Mouse (Mus musculus): ENCODE results near the gene 1810010D01Rik.

The 1810010D01Rik gene
- long read RNA-seq, experiment 1, result 0 reads
- long read RNA-seq, experiment 2, result 0 reads

DNA sequence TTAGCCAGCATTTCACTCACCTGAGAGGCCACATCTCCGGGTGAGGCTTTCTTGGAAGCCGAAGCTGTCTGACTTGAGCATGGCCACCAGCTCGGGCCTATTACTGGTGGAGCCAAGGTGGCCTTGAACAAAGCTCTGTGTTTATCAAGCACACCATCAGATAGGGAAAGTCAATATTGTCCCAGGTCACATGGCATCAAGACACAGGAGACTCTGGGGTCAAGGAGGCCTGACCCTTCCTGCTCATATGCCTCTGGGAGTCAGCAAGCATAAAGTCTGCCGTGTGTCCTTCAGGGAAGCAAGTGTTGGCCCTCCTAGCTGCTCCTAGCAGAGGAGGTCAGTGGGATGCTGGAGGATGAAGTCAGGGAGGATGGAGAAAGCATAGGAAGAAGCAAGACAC is at the start of gene 1810010D01Rik:
TSS of gene 1810010D01Rik (minus strand) at position 114 of the 400 bp plus-strand sequence.
- intact Hi-C loops (cut with DNase I), result no loop called here

DNA sequence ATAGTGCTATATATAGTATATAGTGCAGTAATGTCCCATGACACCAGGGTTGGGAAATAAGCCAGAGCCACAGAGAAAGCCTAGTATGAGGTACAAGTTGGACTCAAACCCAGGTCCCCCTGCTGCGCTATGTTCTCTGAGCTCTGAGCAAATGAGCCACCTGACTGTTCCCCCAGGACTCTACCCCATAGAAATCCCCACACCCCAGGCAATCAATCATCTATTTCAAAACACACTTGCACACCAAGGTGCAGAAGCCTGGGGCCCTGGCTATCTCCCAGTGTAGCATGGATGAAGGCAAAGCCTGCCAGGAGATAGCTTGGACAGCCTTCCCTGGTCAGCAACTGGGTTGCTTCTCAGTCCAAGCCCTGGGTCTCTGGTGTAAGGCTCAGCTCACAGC is 48.2 kb upstream of the 1810010D01Rik start:
- intact Hi-C loops (cut with DNase I), result no loop called here

DNA sequence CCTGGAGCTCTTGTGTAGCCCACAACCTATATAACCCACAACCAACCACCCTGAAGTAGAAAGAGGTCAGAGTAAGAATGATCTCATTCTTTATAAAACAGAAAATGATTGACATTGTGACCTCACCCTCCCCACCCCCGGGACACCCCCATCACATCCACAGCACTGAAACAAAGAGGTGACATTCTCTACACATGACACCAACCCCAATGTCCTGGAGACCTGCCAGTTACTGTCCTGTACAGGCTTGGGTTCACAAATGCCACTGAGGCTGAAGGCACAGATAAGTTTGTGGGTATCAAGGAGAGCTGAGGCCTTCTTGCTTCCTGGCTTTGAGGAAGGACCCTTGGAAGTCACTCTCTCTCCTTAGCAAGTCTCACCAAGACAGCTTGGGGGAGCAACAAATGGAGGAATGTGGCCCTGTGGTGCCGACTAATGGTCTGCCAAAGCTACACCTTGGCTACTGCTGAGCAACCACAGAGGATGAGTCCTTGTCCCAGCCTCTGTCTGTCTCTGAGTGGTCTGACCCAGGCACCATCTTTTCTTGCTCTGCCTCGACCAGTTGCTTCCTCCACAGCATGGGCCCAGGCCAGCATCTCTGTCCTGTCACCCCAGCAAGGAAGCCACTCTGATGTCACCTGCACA is 46.2 kb upstream of the 1810010D01Rik start:
- intact Hi-C loops (cut with DNase I), result no loop called here

DNA sequence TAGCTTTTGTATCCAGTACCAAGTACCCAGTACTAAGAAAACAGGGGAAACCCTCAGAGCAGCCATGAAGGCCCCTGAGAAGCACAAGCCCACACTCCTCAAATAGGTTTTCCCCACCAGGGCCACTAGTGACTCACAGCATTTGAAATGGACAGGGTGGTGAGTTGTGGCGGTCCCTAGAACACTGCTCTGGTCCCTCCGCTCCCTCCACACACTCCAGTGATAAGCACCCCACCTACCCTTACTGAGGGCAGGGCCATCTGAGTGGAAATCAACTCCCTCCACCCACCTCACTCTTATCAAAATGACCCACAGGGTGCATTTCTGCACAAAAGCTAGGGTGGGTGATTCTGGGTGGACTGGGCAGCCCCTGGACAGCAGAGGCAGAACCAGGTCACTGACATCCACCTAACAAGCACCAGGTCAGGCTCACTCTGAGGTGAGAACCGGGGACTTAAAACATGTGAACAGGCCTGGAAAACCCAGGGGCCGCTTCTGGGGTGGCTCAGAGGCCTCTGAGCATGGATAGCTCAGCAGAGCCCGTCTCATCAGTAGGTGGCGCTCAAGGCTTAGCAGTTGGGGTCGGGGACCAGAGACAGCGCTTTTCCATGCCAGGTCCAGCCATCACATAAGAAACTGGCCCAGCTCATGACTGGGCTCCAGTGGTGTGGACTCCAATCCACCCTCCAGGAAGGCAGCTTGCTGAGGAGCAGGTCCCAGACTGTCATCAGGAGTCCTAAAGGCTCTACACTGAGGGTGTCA is 45.0 kb upstream of the 1810010D01Rik start:
- intact Hi-C loops (cut with DNase I), result no loop called here

DNA sequence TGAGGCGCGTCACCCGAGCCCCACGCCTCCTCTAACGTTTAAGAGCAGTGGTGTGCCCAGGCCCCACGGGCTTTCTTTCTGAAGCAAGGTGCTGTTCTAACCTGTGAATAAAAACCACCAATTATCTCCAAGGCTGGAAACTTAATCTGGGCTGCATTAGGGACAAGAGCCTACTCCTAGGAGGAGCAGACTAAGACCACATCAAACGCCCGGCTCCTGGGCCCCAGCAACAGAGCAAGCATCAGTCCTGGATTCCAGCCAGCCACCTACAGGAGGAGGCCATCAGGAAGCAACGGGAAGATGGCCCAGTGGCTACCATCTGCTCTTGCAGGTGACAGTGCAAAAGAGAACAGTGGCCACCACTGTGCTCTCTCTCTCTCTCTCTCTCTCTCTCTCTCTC is 42.3 kb upstream of the 1810010D01Rik start:
- intact Hi-C loops (cut with DNase I), result no loop called here

DNA sequence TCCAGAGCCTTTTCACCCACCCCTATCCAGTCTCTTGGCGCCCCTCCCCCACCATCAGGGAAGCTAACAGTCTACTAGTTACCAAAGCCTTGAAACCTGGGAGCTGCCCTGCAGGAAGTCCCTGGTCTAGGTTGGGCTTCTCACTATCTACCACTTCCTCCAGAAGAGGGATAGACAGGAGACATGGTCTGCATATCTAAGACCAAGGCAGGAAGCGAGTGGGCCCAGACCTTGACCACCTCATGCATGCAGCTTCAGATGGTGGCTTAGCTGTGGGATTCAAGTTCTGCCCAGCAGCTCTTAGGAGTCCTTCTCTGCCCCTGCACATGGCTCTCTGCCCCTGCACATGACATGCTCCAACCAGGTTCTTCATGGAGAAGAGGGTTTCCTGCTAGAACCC is 41.0 kb upstream of the 1810010D01Rik start:
- intact Hi-C loops (cut with DNase I), result no loop called here

DNA sequence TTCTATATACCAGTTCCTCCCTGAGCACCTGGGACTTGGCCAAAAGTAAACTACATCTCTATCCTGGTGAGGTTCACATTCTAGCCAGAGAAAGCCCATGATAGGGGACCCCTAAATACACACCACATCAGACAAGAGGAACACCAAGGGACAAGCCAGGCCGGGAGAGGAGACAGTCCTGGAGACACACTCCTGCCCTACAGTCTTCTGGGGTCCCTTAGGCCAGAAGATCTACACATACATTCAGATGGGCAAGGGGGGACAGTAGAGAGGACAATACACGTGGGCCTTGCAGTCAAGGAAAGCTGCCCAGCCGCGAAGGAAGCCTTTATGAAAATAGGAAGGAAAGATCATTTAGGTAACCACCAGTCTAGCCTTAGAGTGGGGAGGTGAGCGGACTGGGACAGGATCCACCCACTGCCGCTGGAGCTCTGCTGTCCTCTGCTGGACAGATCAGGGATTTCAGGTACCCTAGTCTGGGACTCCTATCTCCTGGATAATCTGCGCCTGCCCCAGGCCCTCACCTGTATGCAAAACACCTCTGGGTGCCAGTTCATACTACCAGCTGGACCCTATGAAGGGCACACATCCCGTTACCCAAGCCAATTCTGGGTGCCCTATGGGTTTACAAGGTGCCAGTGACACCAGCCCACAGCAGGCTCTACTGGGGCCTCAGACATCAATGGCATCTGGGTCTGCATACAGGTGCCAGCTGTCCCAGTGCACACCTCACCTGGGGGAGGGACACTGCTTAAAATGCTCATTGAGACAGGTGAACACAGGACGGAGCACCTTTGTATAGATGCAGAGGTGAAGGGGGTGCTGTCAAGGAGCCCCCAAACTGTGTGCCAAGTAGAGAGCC is 35.2 kb upstream of the 1810010D01Rik start:
- intact Hi-C loops (cut with DNase I), result loop anchor here (1.0 to 5.0 kb wide), 3 partner anchors 131 to 326 kb away; partner anchors contain the start of gene LTO1

DNA sequence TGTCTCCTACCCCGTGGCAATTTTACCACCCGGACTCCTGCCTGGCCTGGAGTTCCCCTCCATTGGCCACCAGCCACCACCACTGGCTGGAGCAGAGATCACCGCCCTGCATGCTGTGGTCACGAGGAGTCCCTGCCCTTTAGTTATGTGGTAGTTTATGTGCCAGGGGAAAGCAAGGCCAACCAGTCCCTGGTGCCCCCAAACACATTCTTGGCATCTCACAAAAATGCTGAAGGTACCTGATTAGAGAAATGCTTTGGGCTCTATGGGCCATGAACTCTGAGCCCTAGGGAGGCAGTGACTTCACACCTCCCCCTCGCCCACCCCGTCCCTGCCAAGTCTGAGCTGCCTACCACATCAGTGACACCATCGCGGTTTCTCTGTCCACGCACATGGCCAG is 34.1 kb upstream of the 1810010D01Rik start:
- intact Hi-C loops (cut with DNase I), result loop anchor here (5.0 kb wide), 2 partner anchors 130 to 325 kb away; partner anchors contain the start of gene LTO1

DNA sequence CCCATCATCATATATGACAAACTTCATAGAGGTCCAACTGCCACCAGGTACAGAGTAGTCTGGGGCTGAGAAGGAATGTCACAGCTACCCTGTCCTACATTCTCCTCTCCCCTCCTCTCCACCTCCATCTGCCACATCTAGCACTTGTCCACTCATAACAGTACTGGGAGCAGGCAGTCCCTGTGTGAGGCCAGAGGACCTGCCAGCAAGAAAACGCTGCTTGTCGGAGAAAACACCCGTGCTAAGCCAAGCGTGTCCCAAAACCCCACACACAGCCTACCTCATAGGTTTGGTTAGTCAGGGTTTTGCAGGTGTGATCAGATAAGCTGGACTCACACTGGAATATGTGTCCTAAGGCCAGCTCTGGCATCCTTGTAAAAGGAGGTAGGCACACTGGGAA is 33.0 kb upstream of the 1810010D01Rik start:
- intact Hi-C loops (cut with DNase I), result loop anchor here (5.0 kb wide), 2 partner anchors 129 to 324 kb away; partner anchors contain the start of gene LTO1

DNA sequence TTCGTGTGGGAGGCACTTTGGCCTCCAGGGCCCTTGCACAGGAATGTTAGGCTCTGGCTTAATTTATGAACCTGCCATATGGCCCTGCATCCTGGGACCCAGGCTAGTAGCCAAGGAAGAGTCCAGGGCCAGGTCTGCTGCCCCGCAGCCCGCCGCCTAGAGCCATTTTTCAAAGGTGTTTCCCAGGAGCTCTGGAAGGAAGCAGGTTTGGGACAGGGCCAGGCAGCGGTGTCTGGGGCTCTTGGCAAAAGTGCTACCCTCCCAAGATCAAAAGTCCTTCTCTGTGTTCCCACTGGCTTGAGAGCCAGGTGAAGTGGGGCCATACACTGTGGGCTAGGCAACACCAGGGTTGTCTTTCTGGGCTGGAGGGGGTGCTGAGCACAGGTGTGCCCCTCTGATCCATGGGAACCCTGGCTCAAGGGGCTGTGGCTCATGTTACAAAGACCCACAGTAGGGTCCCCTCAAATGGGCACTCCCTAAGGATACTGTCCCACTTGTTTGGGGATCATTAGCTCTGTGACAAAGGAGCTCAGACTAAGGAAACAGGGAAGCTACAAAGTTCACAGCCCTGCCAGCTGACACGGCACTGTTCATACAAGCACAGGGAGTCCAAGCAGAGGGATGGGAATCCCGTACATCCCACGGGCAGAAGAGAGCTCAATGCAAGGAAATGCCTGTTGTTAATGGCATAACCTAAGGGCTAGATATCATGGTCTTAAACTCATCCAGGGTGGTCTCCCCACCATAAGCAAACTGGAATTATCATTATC is 32.0 kb upstream of the 1810010D01Rik start:
- intact Hi-C loops (cut with DNase I), result loop anchor here (5.0 kb wide), 2 partner anchors 128 to 323 kb away; partner anchors contain the start of gene LTO1

DNA sequence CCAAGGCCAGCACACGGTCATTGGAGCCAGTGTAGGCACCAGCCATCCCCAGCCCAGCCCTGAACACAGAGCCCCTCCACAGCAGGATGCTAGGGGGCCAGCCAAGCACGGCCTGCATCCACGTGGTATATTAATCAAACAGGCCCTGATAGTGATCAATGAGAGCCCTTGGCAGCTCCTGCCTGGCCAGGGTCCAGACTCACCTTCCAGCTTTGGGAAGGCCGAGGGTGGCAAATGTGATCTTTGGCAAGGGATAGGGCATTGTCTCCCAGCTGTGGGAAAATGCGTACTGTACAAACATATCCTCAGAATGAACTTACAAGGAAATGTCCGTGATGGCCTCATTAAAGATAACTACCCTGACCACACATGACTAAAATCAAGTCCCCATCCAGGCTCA is 31.2 kb upstream of the 1810010D01Rik start:
- intact Hi-C loops (cut with DNase I), result no loop called here

DNA sequence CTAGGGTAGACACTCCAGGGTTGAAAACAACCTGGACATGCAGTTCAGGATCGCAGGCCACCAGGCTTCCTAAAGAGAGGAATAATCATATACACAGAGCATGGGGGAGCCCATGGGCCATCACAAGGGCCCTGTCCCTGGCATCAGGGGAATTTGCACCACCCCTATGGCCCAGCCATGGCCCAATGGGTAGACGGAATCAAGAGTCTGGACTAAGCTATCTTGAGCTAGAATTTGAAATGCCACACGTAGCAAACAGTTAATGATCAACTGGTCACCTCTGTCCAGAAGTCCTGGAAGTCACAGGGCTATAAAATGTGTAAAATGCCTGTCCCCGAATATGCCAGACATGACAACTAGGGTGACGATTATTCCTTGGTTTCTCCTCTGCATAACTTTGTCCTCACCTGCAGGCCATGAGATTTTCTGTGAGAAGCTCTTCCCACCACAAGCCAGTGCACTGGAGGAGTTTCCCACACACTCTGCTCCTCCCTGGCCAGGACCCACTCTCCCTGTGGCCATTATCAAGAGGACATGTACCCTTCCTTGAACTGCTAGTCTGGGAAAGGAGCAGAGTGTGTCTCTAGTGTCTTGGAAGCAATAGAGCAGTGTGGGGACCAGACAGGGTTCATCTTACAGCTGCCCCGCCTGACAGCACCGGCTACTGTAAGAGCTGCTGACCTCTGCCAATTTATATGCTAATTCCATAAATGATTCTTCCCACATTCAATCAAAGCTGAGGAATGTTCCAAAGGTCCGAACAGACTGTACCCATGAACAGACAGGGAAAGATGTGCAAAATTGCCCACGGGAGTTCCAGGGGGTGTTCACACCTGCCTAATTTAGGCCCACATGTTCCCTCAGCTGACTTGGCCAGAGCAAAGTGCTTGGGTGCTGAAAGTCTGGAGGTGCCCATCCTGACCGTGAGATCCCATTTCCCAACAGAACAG is 27.2 kb upstream of the 1810010D01Rik start:
- intact Hi-C loops (cut with DNase I), result no loop called here

DNA sequence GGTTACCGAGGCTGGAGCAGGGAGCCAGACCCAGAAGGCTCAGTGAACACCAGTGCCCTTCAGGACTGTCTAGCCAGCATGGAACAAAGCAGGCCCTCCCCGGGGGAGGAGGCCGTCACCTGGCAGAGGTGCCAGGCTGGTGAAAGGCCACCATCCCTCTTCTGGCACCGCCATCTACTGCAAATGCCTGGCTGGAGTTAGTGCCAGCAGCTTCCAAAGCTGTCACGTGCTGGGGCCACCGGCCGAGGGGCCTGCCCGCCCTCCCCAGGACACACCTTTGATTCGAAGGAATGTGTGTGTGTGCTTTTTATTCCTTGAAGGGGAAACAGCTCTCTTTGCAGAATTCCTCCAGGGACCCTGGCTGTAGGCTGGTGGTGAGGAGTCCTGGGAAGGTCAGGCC is 23.7 kb upstream of the 1810010D01Rik start:
- intact Hi-C loops (cut with DNase I), result no loop called here

DNA sequence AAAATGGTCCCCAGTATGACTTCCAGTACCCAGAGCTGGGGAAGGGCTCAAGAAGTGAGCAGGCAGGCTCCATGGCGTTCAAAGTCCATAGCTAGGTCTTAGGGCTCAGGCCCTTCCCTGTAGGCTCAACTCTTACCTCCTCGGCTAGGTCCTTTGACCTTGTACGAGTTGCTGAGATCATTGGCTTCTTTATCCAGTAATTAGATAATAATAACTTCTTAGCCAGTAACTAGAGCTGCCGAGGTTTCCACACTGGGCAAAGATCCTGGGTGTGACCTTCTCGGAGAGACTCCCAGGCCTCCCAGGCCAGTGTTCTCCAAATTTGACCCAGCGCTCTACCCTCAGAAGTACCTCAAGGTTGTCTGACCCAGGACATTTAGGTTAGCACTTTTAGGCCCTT is 18.7 kb upstream of the 1810010D01Rik start:
- intact Hi-C loops (cut with DNase I), result no loop called here

DNA sequence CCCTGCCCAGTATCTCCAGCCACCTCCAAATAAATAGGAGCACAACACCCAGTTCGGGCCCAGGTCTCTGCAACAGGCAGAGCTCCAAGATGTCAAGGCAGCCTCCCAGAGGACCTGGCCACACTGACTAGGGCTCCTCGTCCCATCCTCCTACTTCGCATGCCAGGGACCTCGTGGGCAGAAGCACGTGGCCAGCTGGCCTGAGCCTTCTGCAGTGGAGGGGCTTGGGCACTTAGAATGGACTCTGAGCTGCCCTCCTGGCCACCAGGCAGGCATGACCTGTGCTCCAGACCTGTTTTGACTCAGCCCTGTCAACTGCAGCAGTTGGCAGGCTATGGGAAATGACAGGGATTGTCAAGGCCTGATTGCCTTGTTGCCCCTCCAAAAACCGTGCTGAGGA is 17.7 kb upstream of the 1810010D01Rik start:
- intact Hi-C loops (cut with DNase I), result no loop called here

DNA sequence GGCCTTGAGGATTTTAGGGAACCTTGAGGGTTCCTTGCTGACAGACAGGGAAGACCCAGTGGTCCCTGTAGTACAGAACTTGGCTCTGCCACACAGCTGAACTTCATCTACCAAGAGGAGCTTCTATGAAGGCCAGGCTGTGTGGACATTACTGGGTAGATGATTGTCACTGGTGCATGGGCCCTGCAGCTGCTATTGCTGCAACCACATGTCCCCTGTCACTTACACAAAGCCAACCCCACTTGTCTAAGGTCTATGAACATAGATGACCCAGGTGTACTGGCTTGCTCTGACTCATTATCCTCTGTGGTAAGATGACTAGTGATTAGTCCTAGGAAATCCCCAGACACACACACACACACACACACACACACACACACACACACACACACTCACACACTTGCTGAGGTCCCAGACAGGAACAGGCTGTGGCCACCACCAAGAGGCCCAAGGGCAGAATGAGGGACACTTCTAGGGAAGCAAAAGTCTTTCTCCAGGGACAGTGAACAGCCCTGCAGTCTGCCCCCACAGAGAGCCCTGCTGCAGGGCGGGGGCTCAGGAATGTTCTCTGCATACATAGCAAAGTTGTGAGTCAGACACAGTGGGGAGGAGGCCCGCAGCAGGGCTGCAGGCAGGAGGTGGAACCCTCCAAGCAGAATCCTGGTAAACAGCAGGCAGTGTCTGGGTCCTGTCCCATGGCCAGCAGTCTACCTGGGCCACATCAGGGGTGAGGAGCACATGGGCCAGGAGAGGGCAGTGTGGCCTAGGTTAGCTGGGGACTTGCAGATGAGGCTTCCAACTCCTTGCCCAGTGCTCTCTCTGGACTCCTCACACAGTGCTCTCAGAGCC is 14.1 kb upstream of the 1810010D01Rik start:
- intact Hi-C loops (cut with DNase I), result no loop called here

DNA sequence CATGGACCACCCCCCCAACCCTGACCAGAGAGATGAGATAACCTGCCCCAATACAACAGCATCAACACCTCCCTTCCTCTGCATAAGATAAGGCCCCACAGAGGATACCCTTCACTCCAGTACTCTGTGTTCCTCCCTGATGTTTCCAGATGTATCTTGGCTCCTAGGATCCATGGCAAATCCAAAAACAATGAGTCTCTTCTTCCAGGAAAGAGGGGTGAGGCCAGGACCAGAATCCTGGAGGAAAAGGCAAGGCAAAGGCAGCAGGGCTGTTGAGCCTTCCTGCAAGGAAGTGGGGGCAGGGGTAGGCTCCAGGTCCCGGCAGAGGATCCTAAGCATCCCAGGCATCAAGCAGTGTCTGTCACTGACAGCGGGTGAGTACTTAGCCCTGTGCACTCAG is 13.4 kb upstream of the 1810010D01Rik start:
- intact Hi-C loops (cut with DNase I), result no loop called here

DNA sequence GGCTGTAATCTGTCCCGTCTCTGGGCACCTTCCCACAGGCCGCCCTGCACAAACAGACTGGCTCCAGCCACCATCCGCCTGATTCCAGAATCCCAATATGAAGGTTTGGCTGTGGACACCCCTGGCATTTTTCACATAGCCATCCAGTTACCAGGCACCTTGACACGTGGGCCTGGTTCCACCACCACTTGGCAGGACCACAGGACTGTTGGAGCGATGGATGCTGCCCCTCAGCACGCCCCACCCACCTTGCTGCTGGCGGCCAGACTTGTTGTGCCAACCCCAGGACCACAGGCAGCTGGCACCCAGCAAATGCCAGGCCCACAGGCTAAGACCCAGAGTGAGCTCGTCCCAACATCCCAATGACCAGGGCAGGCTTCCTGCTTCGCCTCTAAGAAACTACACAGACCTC is 11.5 kb upstream of the 1810010D01Rik start:
- intact Hi-C loops (cut with DNase I), result no loop called here

DNA sequence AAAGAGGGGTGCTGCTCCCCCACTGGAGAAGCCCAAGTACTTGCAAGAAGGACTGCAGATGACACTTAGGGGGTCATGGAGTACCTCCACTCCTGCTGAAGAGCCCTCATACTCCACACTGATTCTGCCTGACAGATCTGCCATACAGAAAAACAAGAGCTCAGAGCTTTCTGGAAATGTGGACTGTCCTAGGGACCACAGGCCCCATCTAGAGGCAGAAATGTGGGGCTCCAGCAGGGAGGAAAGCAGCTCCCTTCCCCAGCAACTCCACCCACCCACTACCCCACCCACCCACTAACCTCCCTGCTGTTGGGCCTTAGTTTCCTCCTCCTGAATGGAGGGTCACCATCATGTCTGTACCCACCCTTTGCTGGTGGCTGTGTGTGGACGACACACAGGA is 8.7 kb upstream of the 1810010D01Rik start:
- intact Hi-C loops (cut with DNase I), result no loop called here

Data from adrenal gland (tissue).